Mouse (Mus musculus): Measurements from ENCODE around the gene Gm7257. TPM values are rescaled to one million over a fixed set of nuclear protein-coding genes. Genes with fewer than 3 reads are reported as not detected.

Gm7257 gene
- not detected for polyA plus RNA-seq (2014; fragmentation: Illumina TruSeq; extraction: RNeasy Lipid Tissue Mini Kit (QIAGEN cat#74804); ENCODE audit: low read depth, low replicate concordance)

GRCm38 (mm10) chr9:36431584-36431983 lies at the start of gene Gm7257:
Gene Gm7257, plus strand, starts transcription at chr9:36431884.

DNA sequence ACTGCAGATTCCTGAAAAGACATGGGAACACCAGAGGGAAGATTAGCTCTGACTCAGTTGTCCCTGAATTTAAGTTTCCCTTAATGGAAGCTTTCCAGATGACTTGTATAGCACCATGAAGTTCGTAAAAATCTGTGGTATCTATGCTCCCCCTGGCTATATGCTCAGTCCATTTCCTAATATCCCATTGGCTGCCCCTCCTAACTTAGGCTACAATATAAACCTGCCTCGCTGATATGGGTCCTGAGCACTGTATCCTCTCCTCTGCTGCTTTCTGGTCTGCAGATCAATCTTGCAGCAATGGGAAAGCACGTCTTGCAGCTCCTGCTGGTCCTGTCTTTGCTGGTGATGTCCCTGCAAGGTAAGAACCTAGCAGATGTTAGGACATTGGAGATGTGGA lies 43.7 kb downstream of the Gm7257 start, which contains the start of gene Gm9513:
TSS of gene Gm9513 (plus strand) at position 301 of the 400 bp plus-strand sequence.

Other genes starting within 250 kb of the Gm7257 start
- not detected for gene Gm9513, start 43.8 kb downstream of the Gm7257 start, polyA plus RNA-seq (2014; fragmentation: Illumina TruSeq; extraction: RNeasy Lipid Tissue Mini Kit (QIAGEN cat#74804); ENCODE audit: low read depth, low replicate concordance)
- gene Gm5615, start 110.1 kb downstream of the Gm7257 start, polyA plus RNA-seq (2014; fragmentation: Illumina TruSeq; extraction: RNeasy Lipid Tissue Mini Kit (QIAGEN cat#74804); ENCODE audit: low read depth, low replicate concordance) = not detected
- not detected for gene Gm17689, start 150.8 kb downstream of the Gm7257 start, polyA plus RNA-seq (2014; fragmentation: Illumina TruSeq; extraction: RNeasy Lipid Tissue Mini Kit (QIAGEN cat#74804); ENCODE audit: low read depth, low replicate concordance)
- gene A630095E13Rik, start 211.5 kb downstream of the Gm7257 start, polyA plus RNA-seq (2014; fragmentation: Illumina TruSeq; extraction: RNeasy Lipid Tissue Mini Kit (QIAGEN cat#74804); ENCODE audit: low read depth, low replicate concordance) = not detected